Mouse (Mus musculus) R1 (cell line): ENCODE measurements around the gene Adcy7.

Experiments
- DNase-seq: peaks from one replicate; pipeline ENCODE4 v3.0.0-alpha.2; 2018; ENCODE audit warnings: low read depth, low spot score

Adcy7 gene

DNA sequence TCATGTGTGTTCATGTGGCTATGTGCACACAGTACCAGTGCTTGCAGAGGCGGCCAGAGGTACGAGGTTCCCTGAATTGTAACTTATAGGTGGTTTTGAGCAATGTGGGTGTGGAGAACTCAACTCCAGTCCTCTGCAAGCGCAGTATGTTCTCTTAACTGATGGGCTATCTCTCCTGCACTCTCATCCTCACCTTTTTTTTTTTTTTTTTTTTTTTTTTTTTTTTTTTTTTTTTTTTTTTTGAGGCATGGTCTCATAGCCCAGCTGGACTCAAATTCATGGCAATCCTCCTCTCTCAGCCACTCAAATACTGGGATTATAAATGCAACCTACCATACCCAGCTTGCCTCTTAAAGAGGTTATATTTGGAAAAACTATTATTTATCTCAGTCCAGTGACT is 58.6 kb downstream of the Adcy7 start:
- DNase-seq: no peak

DNA sequence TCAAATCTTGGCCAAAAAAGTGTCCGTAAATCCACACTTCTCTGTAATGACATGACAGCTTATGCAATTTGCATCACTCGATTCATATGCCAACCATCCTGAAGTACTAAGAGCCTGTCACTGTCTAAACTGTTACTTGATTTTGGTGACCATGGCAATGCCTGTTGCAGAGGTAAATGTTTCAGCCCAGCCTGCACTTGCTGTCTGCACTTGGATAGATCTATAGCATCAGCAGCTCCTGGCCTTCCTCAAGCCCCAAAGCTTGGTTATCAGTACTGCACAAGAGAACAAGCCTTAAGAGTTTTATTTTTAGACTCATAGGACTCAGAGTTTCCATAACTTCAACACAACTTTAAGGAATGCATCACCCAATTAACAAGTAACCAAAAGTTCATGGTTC is 62.2 kb downstream of the Adcy7 start:
- DNase-seq: no peak

DNA sequence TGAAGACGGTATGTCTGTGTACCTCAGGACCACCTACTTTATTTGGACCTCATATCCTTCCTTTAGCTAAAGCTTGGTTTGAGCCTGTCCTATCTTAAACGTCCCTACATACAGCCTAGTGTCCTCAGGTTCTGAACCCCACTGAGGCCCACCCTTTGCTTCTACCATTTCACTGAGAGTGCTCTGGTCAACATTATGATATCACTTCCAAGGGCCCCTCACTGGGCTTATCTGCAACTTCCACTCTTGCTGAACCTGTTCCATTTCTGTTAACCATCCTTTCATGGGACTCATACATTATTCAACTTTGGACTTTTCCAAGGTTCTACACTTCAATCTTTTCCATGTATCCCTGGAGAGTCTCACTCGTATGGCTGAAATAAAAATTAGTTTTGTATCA is 62.8 kb downstream of the Adcy7 start:
- DNase-seq: no peak

DNA sequence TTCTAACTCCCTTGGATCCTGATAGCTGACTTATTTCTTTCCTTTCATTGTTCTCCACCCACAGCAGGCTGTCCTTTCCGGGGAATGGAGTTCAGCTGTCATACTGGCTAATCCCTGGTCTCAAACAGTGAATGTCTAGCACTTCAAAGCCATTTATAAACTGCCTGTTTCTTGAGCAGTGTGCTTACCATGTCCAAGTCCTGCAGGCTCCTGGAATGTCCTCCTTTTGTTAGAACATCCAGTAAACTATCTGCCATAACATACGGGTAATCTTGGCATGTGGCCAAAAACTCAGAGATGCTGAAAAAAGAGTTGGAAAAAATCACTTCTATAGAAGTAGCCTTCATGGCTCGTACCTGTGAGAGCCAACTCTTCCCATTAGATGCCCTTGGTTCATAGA is 67.0 kb downstream of the Adcy7 start:
- DNase-seq: no peak

DNA sequence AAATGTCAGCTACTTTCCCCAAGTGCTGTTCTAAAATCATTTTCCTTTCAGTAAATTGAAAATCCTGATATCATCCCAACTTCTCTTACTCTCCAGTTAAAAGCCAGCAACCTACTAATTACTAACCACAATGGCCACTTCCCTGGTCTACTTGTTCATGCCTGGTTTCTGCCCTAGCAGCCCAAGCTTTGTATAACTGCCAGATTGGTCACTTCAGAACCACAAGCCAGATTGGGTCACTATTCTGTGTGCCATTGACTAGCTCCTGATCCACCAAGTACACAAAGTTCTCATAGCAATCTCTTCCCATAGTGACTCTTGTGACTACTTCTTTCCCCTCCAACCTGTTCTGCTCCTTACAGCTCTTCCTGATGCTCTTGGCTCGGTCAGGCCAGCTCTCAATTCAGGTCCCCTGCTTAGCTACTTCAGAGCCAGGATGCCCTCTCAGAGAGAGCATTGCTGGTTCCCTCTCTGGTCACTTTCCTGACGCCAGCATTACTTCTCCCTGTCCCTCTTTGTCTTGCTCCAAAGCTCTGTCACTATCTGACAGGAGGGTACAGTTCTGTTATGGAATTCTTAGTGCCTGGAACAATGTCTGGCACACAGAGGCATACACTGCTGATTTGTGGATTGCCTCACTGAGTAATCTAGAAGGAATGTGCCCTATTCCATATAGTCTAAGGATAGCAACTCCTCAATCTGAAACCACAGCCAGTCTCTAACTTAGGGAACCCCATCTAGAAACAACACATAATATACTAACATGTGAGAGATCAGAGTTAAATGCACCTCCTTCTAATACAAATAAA is 67.9 kb downstream of the Adcy7 start:
- no peak for DNase-seq

DNA sequence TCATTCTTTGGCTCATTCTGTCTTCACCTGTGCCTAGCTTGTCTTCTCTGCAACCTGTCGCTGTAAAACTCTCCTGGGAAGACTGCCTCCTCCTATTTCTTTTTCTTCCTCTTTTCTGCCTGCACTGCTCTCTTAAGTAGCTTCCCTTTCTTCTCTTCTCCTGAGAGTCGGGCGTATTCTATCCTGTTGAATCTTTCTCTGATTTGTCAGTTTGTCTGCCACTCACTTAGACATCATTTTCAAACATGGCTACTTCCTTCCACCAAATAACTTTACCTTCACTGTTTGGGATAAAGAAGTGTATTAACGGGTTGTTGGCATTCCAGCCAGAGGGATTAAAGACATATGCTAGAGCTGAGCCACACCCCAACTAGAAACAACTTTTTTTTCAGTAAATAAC is 69.8 kb downstream of the Adcy7 start:
- DNase-seq: no peak

DNA sequence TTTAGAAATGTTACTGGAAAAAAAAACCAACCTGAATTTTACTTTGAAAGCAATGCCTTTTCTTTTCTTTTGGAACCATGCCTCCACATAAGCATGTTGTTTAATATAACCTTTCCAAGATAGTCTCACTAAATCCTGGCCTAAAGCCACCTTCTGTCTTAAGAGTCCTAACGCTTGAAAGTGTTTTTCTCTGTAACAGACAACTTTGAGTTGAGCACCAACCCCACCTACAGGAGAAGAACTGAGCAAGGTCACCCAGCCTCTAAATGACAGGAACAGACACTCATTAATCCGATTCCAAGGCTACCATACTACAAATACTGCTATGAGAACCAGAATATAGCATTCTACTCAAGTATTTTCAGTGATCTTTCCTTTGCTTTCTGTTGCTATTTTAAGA is 76.8 kb downstream of the Adcy7 start:
- no peak for DNase-seq

DNA sequence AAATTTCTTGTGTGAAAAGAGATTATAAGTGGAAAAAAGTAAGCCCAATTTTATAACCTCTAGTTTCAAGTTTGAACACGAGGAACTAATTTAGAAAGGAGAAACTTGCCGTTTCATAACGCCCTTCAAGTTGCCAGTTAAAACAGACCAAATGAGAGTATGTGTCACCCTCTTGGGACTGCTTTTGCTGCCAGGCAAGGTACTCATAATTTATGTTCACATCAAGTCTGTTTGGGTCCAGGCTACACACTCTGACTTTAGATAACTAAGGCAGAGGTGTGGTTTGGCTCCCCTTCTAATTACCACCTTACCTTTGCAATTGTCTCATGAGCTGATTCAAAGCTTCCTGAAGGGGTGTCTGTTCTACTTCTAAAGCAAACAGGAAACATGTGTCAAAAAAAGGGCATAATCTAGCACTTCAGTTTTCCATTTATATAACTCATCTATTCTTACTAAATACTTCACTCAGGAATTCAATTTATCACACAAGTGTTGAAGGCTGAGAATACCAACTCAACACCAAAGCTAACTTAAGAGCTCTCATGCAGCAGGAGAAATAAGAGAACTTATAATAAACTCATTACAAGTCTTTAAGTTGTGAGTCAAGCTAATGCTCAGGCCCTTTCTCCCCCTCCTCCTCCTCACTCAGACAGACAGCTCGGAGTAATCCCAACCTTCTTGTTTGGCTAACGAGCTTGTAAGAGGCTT is 85.2 kb downstream of the Adcy7 start:
- no peak for DNase-seq

DNA sequence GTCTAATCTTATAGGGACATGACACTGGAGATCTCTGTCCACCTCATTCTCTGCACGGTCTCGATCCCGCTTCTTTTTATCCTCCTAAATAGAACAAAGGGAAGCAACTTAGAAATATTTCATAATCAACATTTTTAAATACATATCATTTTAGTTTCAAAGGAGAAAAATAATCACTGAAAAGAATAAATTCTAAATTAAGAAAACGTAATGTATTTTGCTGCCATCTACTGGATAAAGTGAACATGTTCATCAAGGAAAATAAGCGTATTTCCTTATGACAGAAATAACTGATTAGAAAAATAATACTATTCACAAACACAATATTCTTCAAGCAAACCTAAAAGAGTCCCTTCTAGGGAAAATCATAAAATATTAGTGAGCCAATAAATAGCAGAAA is 85.7 kb downstream of the Adcy7 start:
- no peak for DNase-seq

DNA sequence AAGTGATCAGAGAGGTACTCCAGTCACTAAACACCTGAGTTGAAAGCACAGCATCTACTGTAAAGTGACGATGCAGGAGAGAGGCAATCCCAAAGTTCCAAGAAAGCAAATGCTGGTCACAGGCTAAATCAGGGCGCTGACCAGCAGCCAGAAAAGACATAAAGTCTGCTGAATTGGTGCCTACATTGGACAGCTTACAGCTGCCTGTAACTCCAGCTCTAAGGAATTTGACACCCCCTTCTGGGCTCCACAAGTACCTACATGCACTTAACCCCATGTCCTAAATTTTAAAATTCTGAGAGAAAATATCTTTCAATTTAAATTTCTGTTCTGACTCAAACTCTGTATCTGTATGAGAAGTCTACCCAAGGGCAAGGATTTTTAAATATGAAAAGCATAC is 87.8 kb downstream of the Adcy7 start:
- DNase-seq: peak; percentile 75

DNA sequence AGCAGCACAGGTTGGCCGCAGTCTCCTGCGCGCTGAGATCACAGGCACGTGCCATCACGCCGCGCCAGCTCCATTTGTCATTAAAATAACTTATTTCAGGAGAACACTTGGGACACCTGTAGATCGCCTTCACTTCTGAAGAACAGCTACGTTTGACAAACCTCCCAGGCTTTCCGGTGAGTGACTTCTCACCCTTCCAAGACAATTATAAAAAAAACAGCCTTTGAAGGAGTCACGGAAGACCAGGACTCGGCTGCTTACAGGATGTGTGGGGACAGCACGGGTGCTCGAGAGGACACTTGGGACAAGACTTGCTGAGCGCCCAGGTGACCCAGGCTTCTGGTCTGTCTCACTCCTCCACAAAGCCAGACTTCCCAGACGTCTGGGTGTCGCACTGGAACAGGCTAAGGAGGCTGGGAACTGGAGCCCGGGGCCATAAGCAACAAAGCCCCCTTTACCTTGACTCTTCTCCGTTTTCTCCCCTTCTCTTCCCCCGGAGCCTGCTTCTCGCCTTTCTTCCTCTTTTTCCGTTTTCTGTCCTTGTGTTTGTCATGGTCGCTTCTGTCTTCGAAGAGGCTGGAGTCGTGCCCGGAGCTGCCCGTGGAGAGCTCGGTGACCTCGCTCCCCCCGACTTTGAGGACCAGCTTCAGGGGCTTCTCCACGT is 89.0 kb downstream of the Adcy7 start:
- DNase-seq: peak; percentile 37

DNA sequence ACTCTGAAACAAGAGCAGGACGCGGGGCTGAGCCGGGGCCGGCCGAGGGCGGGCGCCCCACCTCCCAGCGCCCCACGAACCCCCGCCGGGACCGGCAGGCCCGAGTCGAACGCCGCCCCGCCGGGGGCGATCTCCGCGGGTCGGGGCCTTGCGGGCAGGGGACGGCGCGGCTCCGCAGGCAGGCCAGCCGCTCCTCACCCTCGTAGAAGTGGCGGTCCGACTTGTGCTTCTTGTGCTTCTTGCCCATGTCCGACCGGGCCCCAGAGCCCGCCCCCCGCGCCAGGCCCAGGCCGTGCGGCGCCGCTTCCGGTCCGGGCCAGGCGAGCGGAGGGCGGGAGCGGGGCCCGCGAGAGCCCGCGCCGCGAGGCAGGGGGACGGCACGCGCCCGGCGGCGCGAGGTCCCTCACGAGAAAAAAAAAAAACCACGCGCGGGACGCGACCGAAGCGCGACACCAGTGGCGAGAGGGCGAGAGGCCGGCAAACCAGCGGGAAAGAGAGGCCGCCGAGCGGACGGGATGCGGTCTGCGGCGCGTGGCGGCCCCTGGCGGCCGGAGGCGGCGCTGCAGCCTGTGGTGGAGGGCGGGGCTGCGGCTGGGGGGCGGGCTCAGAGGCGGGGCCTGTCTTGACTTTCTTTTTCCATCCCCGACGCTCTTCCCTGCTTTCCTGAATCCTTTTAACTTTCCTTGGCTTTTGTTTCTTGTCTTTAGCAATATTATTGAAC is 89.7 kb downstream of the Adcy7 start, which contains the start of gene Brd7:
TSS of gene Brd7 (minus strand) at position 487 of the 721 bp plus-strand sequence.
- peak; percentile 71 for DNase-seq

DNA sequence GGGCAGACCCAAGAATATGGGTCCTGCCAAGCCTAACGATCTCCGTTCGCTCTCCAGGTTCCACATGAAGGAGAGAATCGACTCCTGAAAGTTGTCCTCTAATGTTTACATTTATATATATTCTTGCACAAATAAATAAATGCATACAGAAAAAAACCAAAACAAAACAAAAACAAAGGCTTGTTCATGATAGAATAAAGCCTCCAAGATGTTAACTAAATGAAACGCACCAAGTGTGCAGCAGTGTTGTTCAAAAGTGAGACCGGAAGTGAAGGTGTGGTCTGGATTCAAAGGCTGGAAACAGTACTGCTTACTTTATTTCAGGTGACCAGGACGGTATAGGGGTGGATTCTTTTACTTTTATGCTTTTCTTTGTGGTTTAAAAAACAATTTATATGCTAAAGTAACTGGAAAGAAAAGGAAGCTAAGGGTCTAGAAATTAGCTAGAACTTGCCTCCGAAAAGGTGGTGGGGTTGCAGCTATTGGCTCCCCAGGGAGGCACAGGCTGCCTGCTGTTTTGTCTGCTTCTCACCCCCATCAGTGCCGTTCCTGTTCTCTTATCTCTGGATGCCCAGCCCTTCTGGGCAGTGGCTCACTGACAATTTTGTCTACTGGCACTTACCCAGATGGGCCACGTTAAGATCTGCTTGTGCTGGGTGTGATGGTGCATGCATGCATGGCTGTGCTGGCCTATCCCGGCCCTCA is 90.4 kb downstream of the Adcy7 start:
- DNase-seq: no peak

DNA sequence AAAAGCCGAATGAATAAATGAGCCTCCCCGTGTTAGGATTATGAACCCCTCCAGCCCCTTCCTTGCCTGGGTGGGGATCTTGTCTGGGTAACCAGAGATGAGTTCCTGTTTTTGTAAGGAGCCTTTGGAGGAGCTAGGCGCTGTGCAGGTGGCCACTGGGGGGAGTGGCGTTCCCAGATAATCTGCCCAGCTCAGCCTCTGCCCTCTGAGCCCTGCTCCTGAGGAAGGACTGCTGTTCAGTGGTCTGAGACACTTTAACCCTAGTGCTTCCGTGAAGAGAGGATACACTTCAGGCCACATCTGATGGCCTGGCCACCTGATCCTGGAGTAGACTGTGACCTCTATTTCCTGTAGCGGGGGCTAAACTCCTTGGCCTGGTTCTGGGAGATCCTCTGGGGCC is 97.0 kb downstream of the Adcy7 start:
- no peak for DNase-seq

DNA sequence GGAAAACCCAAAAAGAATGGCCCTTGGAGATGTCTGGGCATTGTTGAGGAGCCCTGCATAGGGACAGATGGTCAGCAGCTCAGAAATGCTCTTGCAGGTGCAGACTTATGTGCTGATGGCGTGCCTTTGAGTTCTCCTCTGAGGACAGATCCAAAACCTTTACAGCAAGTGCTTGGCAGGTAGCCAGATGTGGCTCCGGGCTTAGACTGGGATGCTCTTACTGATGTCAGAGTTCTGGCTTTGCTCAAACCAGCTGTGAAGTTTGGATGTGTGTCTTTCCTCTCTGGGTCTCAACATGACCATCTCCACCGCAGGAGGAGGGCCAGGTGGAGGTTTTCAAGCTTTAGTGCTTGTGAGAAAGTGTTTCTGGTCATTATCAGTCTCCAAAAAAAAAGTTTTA is 97.6 kb downstream of the Adcy7 start:
- DNase-seq: no peak

DNA sequence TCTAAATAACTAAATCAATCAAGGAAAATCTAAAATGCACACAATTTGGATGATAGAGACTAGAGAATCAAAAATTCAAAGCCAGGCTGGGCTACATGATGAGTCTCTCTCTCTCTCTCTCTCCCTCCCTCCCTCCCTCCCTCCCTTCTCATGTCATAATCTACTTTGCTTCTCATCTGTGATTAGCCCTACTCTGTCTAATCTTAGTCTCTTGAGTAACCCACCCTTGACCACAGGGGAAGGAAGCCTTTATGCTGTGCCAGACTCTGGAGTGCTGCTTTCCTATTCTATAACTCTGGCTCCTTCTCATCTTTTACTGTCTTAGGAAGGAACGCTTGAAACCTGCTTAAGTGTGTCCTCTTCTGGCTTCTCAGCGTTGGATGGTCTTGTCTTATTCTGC is 99.3 kb downstream of the Adcy7 start:
- DNase-seq: no peak

DNA sequence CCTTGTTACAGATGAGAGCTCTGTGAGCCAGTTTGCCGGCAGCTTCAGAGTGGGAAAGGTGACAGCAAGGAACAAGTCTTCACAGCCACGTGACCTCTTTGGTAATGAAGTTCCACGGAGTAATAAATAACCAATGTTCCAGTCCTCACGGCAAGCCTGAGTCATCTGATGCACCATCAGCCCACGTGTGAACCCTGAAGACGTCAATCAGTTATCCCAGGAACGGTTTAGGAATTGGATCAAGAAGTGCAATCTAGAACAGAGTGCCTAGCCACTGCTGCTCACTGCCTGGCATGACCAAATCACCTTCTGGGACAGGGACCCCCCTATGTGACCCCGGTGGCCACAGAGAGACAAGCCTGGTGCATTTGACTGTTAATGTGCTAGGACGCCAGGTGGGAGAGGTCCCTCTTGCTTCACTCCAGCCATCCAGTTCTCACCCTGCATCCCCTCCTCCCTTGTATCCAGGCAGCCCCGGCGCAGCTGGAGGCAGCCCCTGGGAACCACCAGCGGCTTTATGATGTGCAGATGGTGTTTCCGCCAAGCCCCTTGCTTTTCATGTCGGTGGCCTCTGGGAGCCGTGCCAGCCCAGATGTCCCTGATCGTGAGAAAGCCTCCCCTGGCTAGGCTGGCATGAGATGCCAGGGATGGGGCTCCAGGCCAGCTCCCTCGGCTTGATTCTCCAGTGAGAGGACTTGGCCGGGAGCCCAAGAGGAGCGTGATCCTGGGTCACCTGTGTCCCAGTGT is 104.8 kb downstream of the Adcy7 start:
- DNase-seq: no peak
